Mouse (Mus musculus) heart, postnatal 0 days (tissue): ENCODE results near the gene Tas2r138.

Source experiments
- CTCF ChIP-seq: IDR thresholded peaks from 2 replicates; pipeline ENCODE4 v1.5.1; 2016; ENCODE audit warnings: antibody characterized with exemption, control low read depth, low read depth
- EP300 ChIP-seq: IDR thresholded peaks from 2 replicates; pipeline ENCODE4 v1.6.1; 2016; ENCODE audit warnings: antibody characterized with exemption, low read depth

GRCm38 (mm10) chr6:40610244-40610643 is 2.9 kb downstream of the Tas2r138 start:
- TF ChIP-seq CTCF (no peak), EP300 (no peak)
